Mouse (Mus musculus) monocyte, adult 5-6 weeks (primary cell): ENCODE data around the gene Olfr338. TPM values are rescaled to one million over a fixed set of nuclear protein-coding genes. Genes with fewer than 3 reads are reported as not detected.
"Not testable (repeated sequence)": the region's sequence is repeated elsewhere in the genome, so short reads cannot be mapped to it uniquely, and the experiment has no call there.

Experiments used
- ATAC-seq: fragments of 153-309, 156-312 bp; replicated peaks from 2 replicates; pipeline ENCODE4 v1.8.0; 2017; ENCODE audit warnings: mild to moderate bottlenecking; ENCODE audit not compliant: low TSS enrichment, insufficient number of reproducible peaks, severe bottlenecking, poor library complexity, low FRiP score
- total RNA-seq: library from RNA; stranded (forward); fragments of 200-1000, 200-491, 200-594 nt; gene quantifications from 3 replicates; pipeline ENCODE4 v1.2.3, GENCODE M21; 2017

Gene Olfr338
- total RNA-seq = not detected in 3 replicates

DNA sequence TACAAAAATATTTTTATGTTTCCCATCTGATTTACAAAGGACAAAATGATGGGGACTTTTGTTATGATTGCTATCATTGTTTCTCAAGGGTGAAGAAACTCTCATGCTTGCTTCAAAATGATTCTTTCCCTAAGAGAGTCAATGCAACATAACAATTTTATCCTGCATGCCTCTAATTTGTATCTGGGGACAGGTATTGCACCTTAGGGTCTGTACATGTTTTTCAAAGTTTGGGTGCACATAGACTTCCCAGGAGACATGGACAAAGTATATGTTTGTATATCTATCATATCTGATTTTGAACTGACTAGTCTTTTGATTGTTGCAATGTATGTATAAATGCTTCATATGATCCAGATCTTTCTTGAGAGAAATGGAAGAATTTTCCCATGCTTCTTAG lies at the start of gene Olfr338:
Gene Olfr338 (plus strand): TSS at position 301 of the 400 bp plus-strand sequence.
- no peak for ATAC-seq

DNA sequence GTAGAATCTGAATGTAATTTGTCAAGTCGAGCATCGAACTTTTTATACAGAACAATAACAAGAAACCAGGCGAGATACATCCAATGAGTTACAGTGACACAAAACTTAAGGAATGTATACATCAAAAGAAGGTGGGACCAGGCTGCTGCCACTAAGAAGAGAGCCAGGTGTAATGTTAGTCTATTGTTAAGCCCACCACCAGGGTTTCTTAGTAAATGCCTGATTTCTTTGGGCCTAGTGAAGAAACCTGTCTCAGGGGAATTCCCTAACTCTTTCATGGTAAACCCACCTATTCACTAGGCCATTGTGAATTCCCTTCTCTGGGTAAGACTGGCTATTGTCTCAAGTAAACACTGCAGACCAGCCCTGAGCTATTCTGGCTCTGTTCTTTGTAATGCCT lies 41.9 kb downstream of the Olfr338 start:
- ATAC-seq = not testable (repeated sequence)

DNA sequence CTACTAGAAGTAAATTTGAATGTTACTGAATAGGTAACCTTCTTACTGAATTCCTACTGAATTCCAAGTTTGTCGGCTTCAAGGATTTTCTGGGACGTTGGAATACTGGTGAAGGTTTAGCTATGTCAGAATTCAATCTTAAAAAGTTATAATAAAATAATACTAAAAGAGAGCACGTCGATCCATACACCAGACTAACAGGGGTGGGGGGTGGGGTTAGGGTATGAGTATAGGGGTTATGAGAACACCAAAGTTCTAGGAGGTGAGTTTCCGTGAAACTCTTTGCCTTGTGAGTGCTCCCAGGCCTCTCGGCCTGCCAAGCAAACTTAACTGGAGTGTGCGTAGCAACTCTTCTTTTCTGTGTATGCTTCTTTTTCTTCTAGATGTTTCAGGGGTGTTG lies 42.3 kb downstream of the Olfr338 start:
- not testable (repeated sequence) for ATAC-seq

DNA sequence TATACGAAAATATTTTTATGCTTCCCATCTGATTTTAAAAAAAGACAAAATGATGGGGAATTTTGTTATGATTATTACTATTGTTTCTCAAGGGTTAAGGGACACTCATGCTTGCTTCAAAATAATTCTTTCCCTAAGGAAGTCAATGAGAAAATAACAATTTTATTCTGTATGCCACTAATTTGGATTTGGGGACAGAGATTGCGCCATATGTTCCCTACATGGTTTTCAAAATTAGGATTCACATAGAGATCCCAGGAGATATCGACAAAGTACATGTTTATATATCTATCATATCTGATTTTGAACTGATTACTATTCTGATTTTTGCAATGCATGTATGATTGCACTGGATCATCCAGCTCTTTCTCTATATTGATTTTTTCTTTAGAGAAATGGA lies 45.3 kb downstream of the Olfr338 start, which contains the start of gene Olfr339:
Gene Olfr339 (plus strand): TSS at position 301 of the 400 bp plus-strand sequence.
- ATAC-seq = no peak

Other genes with a start within 250 kb of the Olfr338 start
- 10.9 to 28.0 TPM (median 13.3 TPM) in 3 replicates for gene Mrrf, start 237.1 kb upstream of the Olfr338 start, total RNA-seq
- gene Rbm18, start 236.7 kb upstream of the Olfr338 start, total RNA-seq = 28.6 to 44.3 TPM (median 34.6 TPM) in 3 replicates
- 1.8 to 7.6 TPM (median 4.1 TPM) in 3 replicates for gene Ptgs1, start 143.1 kb upstream of the Olfr338 start, total RNA-seq
- gene Olfr339, start 45.4 kb downstream of the Olfr338 start, total RNA-seq = not detected in 3 replicates
- not detected in 3 replicates for gene Olfr340, start 79.1 kb downstream of the Olfr338 start, total RNA-seq
- gene Olfr341, start 108.9 kb downstream of the Olfr338 start, total RNA-seq = not detected in 3 replicates
- not detected in 3 replicates for gene Olfr342, start 151.5 kb downstream of the Olfr338 start, total RNA-seq
- not detected in 3 replicates for gene Olfr344, start 193.1 kb downstream of the Olfr338 start, total RNA-seq